9 mouse cellular contexts compared by ENCODE assay signal in the genomic region with DNA sequence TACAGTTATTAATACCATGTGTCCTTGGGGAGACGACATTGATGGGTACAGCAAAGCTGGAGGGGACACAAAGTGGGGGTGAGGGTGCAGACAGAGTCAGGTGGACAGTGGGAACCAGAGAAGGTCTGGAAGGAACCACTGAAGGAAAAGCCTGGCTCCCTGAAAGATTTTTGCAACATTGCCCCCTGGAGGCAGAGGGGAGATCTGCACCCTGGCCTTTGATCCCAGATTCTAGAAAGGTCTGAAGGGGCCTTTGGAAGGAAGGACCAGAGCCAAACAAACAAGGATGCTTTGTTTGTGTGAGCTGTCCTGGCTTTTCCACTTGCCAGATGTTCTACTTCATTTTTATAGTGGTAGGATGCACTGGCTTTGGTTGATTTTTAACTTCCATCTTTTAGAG. TPM values are rescaled to one million over a fixed set of nuclear protein-coding genes. Genes with fewer than 3 reads are reported as not detected.
DNase-seq lines count a peak whose midpoint lies in the region.
"Had no signal": no experiment of that assay in that cellular context is flagged by ENCODE, and none has a peak within 500 bp of the region (broad histone marks: within the 10 kb centered on the region; RNA-seq: fewer than 3 reads in every experiment).

No protein-coding gene starts in this region.

- peak; percentile 95 for DNase-seq in heart, adult 11 months
- no peak for DNase-seq in heart, embryonic 10.5 days (ENCODE audit: low spot score)
- DNase-seq in 416B (ENCODE audit: low read depth) (peak; percentile 60), ZHBTc4 (ENCODE audit: low read depth, low spot score) (peak; percentile 55)
- DNase-seq in embryo, embryonic 10.5 days (ENCODE audit: low spot score) = peak; percentile 87
- peak; percentile 74 for DNase-seq in kidney, adult 9 months
- DNase-seq in lung, postnatal 36 days = peak; percentile 73
- DNase-seq in thymus, postnatal 25 days = peak; percentile 42

- H3K36me3 ChIP-seq in heart, embryonic 10.5 days = no peaks in the 10 kb centered on the region
- H3K36me3 ChIP-seq: limb, embryonic 12.5 days had no signal

- H3K9me3 ChIP-seq in heart, embryonic 10.5 days = no peaks in the 10 kb centered on the region
- H3K9me3 ChIP-seq: limb, embryonic 12.5 days had no signal

- H3K27me3 ChIP-seq in heart, embryonic 10.5 days (ENCODE audit: insufficient read depth, poor library complexity, severe bottlenecking) = peaks cover 22% of the 10 kb centered on the region

- H3K4me3 ChIP-seq in heart, embryonic 10.5 days = no peak overlapping the region
- H3K4me3 ChIP-seq: limb, embryonic 12.5 days had no signal

- H3K27ac ChIP-seq in heart, embryonic 10.5 days = no peak overlapping the region
- H3K27ac ChIP-seq: limb, embryonic 12.5 days had no signal

- peaks cover 32% of the 10 kb centered on the region for H3K4me1 ChIP-seq in heart, embryonic 10.5 days

- WGBS in heart, embryonic 10.5 days = 18% methylated on average over 1 of the region's 1 CpGs

RNA-seq across cellular contexts. Expression of gene Slco2b1, which starts 0.7 kb away (rescaled TPM):
- polyA plus RNA-seq in heart, embryonic 10.5 days (2016; fragmentation: Nextera tagmentation; extraction: Ambion mirVana) = 0.39 and 0.44 TPM in 2 replicates

RNA-seq across cellular contexts. Expression of gene Olfr520, which starts 19.6 kb away (rescaled TPM):
- polyA plus RNA-seq in heart, embryonic 10.5 days (2016; fragmentation: Nextera tagmentation; extraction: Ambion mirVana) = 0.16 TPM in 1 of 2 replicates, not detected in the other
- polyA plus RNA-seq: limb, embryonic 12.5 days had no signal

RNA-seq across cellular contexts. Expression of gene Olfr521, which starts 52.8 kb away (rescaled TPM):
- not detected in 2 replicates for polyA plus RNA-seq in heart, embryonic 10.5 days (2016; fragmentation: Nextera tagmentation; extraction: Ambion mirVana)
- polyA plus RNA-seq: limb, embryonic 12.5 days had no signal
